Mouse (Mus musculus) heart, postnatal 0 days (tissue): ENCODE data around the gene Edem1.

Source experiments
- CTCF ChIP-seq: IDR thresholded peaks from 2 replicates; pipeline ENCODE4 v1.5.1; 2016; ENCODE audit warnings: antibody characterized with exemption, control low read depth, low read depth
- EP300 ChIP-seq: IDR thresholded peaks from 2 replicates; pipeline ENCODE4 v1.6.1; 2016; ENCODE audit warnings: antibody characterized with exemption, low read depth

GRCm38 (mm10) chr6:108896525-108897087 is 68.2 kb downstream of the Edem1 start:
- no peak for TF ChIP-seq CTCF
- TF ChIP-seq EP300 = no peak
